Mouse (Mus musculus) G1E (cell line): ENCODE results near the gene Slc16a11. TPM values are rescaled to one million over a fixed set of nuclear protein-coding genes. Genes with fewer than 3 reads are reported as not detected.

Experiments
- ATAC-seq: 2 replicates; pipeline ENCODE4 v1.8.0; 2016; ENCODE audit warnings: mild to moderate bottlenecking; ENCODE audit not compliant: insufficient number of reproducible peaks, poor library complexity, low FRiP score, severe bottlenecking; ENCODE audit errors: extremely low read depth
- DNase-seq: peaks from one replicate; pipeline ENCODE4 v3.0.0; 2012; ENCODE audit warnings: low spot score
- H3K27me3 ChIP-seq: 2 replicates; pipeline ENCODE4 v1.6.1; 2012; ENCODE audit warnings: mild to moderate bottlenecking, low read length, inconsistent platforms; ENCODE audit not compliant: insufficient read depth
- H3K36me3 ChIP-seq: replicated peaks from 2 replicates; pipeline ENCODE3; 2012; ENCODE audit warnings: mild to moderate bottlenecking, inconsistent platforms
- H3K4me1 ChIP-seq: 2 replicates; pipeline ENCODE4 v1.6.1; 2012; ENCODE audit warnings: low read depth, low read length, inconsistent platforms, mixed read lengths; ENCODE audit not compliant: insufficient read depth
- H3K4me3 ChIP-seq: 2 replicates; pipeline ENCODE4 v1.5.1; 2012; ENCODE audit warnings: low read depth, mild to moderate bottlenecking, inconsistent platforms, low read length, moderate library complexity, mixed read lengths
- H3K9me3 ChIP-seq: replicated peaks from 2 replicates; pipeline ENCODE4 v1.6.1; 2012; ENCODE audit warnings: inconsistent platforms
- CTCF ChIP-seq: IDR thresholded peaks from 2 replicates; pipeline ENCODE4 v1.5.1; 2012; ENCODE audit warnings: low read depth, low read length, inconsistent platforms, mixed read lengths
- GATA1 ChIP-seq: IDR thresholded peaks from 2 replicates; pipeline ENCODE4 v1.6.1; 2012; ENCODE audit warnings: borderline replicate concordance, low read length, inconsistent platforms, mixed read lengths
- GATA2 ChIP-seq: IDR thresholded peaks from 2 replicates; pipeline ENCODE4 v1.6.1; 2012; ENCODE audit warnings: low read depth, low read length, inconsistent platforms, borderline replicate concordance
- POLR2AphosphoS5 ChIP-seq: IDR thresholded peaks from 2 replicates; pipeline ENCODE4 v1.6.1; 2012; ENCODE audit warnings: low read depth, low read length, inconsistent platforms; ENCODE audit not compliant: insufficient replicate concordance
- TAL1 ChIP-seq: conservative IDR thresholded peaks from 2 replicates; pipeline ENCODE4 v1.6.1; 2012; ENCODE audit warnings: low read depth, low read length, inconsistent platforms, mixed read lengths
- polyA plus RNA-seq: library from polyadenylated mRNA; stranded (reverse); fragments of >175 nt; gene quantifications from 2 replicates; pipeline ENCODE4 v1.2.3, GENCODE M21; 2012
- total RNA-seq, 2 experiments: library from RNA; stranded (forward) in 1 of 2; stranded (reverse) in 1 of 2; fragments of 200-1000 nt in 1 of 2; fragments of >200 nt in 1 of 2; fragmentation: Nextera tagmentation in 1 of 2; gene quantifications; 2 replicates each; pipeline ENCODE4 v1.2.3; 2014 to 2017

Gene Slc16a11
- total and polyA plus RNA-seq, 3 experiments, result not detected

GRCm38 (mm10) chr11:70228828-70229227 is 16.3 kb downstream of the Slc16a11 start:
- peaks cover 5% of the 10 kb centered on the region for H3K36me3 ChIP-seq
- H3K4me3 ChIP-seq, result no peak overlapping the region
- H3K4me1 ChIP-seq, result peaks cover 48% of the 10 kb centered on the region
- TF ChIP-seq GATA2 (no peak), GATA1 (no peak), TAL1 (no peak), CTCF (no peak), POLR2AphosphoS5 (no peak)
- H3K27me3 ChIP-seq, result peaks cover 27% of the 10 kb centered on the region
- ATAC-seq, result no peak
- DNase-seq, result no peak
- H3K9me3 ChIP-seq, result no peaks in the 10 kb centered on the region

GRCm38 (mm10) chr11:70229260-70230010 is 16.9 kb downstream of the Slc16a11 start, which contains the start of gene Bcl6b:
Gene Bcl6b (minus strand): TSS chr11:70229798.
- peaks cover 6% of the 10 kb centered on the region for H3K36me3 ChIP-seq
- H3K9me3 ChIP-seq, result no peaks in the 10 kb centered on the region
- TF ChIP-seq TAL1, result no peak
- TF ChIP-seq GATA2, result no peak
- TF ChIP-seq POLR2AphosphoS5, result no peak
- no peak for TF ChIP-seq GATA1
- TF ChIP-seq CTCF, result no peak
- H3K4me1 ChIP-seq, result peaks cover 50% of the 10 kb centered on the region
- no peak for DNase-seq
- peaks cover 27% of the 10 kb centered on the region for H3K27me3 ChIP-seq
- peak within 1 kb of the TSS; percentile 55; the same call in 1 of the 2 replicates for H3K4me3 ChIP-seq
- no peak for ATAC-seq

- H3K27me3 ChIP-seq, result peaks cover 27% of the 10 kb centered on the region
- TF ChIP-seq POLR2AphosphoS5 (no peak), CTCF (peak; percentile 94), TAL1 (no peak)
Observed at GRCm38 (mm10) chr11:70230239-70230727, 17.7 kb downstream of the Slc16a11 start.

GRCm38 (mm10) chr11:70232546-70232945 is 20.0 kb downstream of the Slc16a11 start:
- Histone ChIP-seq H3K4me3 (peak overlapping the region; percentile 16; the same call in 1 of the 2 replicates), H3K36me3 (peaks cover 29% of the 10 kb centered on the region), H3K4me1 (peaks cover 75% of the 10 kb centered on the region), H3K27me3 (peaks cover 25% of the 10 kb centered on the region), H3K9me3 (no peaks in the 10 kb centered on the region)
- no peak for DNase-seq
- no peak for ATAC-seq
- TF ChIP-seq GATA1 (no peak), POLR2AphosphoS5 (no peak), CTCF (no peak), TAL1 (no peak), GATA2 (no peak)

More at GRCm38 (mm10) chr11:70230239-70230727, 17.7 kb downstream of the Slc16a11 start:
- H3K9me3 ChIP-seq, result no peaks in the 10 kb centered on the region
- peaks cover 59% of the 10 kb centered on the region for H3K4me1 ChIP-seq
- H3K36me3 ChIP-seq, result peaks cover 14% of the 10 kb centered on the region
- ATAC-seq (peak; percentile 63), DNase-seq (peak; percentile 78)
- H3K4me3 ChIP-seq, result peak overlapping the region; percentile 55; the same call in 1 of the 2 replicates

- Histone ChIP-seq H3K4me1 (peaks cover 75% of the 10 kb centered on the region), H3K36me3 (peaks cover 31% of the 10 kb centered on the region), H3K27me3 (peaks cover 24% of the 10 kb centered on the region), H3K9me3 (no peaks in the 10 kb centered on the region), H3K4me3 (no peak overlapping the region; the same call in 1 of the 2 replicates)
- TF ChIP-seq POLR2AphosphoS5 (no peak), GATA2 (no peak), TAL1 (no peak), GATA1 (no peak), CTCF (no peak)
- DNase-seq, result no peak
- ATAC-seq, result no peak
Observed at GRCm38 (mm10) chr11:70233016-70233415, 20.5 kb downstream of the Slc16a11 start.

GRCm38 (mm10) chr11:70234037-70234436 is 21.5 kb downstream of the Slc16a11 start:
- Histone ChIP-seq H3K27me3 (peaks cover 14% of the 10 kb centered on the region), H3K9me3 (no peaks in the 10 kb centered on the region), H3K36me3 (peaks cover 34% of the 10 kb centered on the region), H3K4me3 (no peak overlapping the region), H3K4me1 (peaks cover 79% of the 10 kb centered on the region)
- DNase-seq, result no peak
- TF ChIP-seq POLR2AphosphoS5, result no peak
- no peak for TF ChIP-seq CTCF
- TF ChIP-seq GATA1, result no peak
- TF ChIP-seq TAL1, result no peak
- no peak for TF ChIP-seq GATA2
- no peak for ATAC-seq
